Mouse (Mus musculus): ENCODE results near the gene Fars2. TPM values are rescaled to one million over a fixed set of nuclear protein-coding genes. Genes with fewer than 3 reads are reported as not detected.
A peak's percentile ranks its signal among the peaks of the same experiment; 100 is the strongest.
"Not testable (repeated sequence)": the region's sequence is repeated elsewhere in the genome, so short reads cannot be mapped to it uniquely, and the experiment has no call there.

The Fars2 gene
- polyA plus RNA-seq, 1 experiment from 2014 or later: 25.2 TPM

GRCm38 (mm10) chr13:36430420-36431114 lies 313.4 kb downstream of the Fars2 start:
- DNase-seq (ENCODE audit: low spot score): no peak
- Histone ChIP-seq H3K36me3 (no peaks in the 10 kb centered on the region), H3K9me3 (replicated peaks) (no peaks in the 10 kb centered on the region), H3K4me3 (no peak overlapping the region), H3K4me1 (peaks cover 5% of the 10 kb centered on the region), H3K27me3 (ENCODE audit: low read depth, poor library complexity, severe bottlenecking) (no peaks in the 10 kb centered on the region), H3K27ac (replicated peaks) (no peak overlapping the region)
- WGBS: 85% methylated on average over 6 of the region's 6 CpGs

- Histone ChIP-seq H3K27ac (replicated peaks) (no peak overlapping the region), H3K27me3 (ENCODE audit: low read depth, poor library complexity, severe bottlenecking) (no peaks in the 10 kb centered on the region), H3K36me3 (no peaks in the 10 kb centered on the region), H3K9me3 (replicated peaks) (no peaks in the 10 kb centered on the region), H3K4me3 (no peak overlapping the region), H3K4me1 (peaks cover 5% of the 10 kb centered on the region)
- 94% methylated on average over 8 of the region's 8 CpGs for WGBS
- no peak for DNase-seq (ENCODE audit: low spot score)
Observed at GRCm38 (mm10) chr13:36431974-36432518, 314.8 kb downstream of the Fars2 start.

GRCm38 (mm10) chr13:36444748-36445423 lies 327.7 kb downstream of the Fars2 start:
- DNase-seq (ENCODE audit: low spot score): no peak
- 67% methylated on average over 4 of the region's 4 CpGs for WGBS
- Histone ChIP-seq H3K27me3 (ENCODE audit: low read depth, poor library complexity, severe bottlenecking) (no peaks in the 10 kb centered on the region), H3K4me1 (0 out of 2 replicates have a peak, but pooled peaks cover 3% of the 10 kb centered on the region), H3K4me3 (no peak overlapping the region), H3K27ac (replicated peaks) (0 out of 2 replicates have a peak overlapping the region, but pooled peaks have one; percentile 17), H3K36me3 (no peaks in the 10 kb centered on the region), H3K9me3 (replicated peaks) (no peaks in the 10 kb centered on the region)

GRCm38 (mm10) chr13:36447947-36448346 lies 330.7 kb downstream of the Fars2 start:
- Histone ChIP-seq H3K36me3 (no peaks in the 10 kb centered on the region), H3K27me3 (ENCODE audit: low read depth, poor library complexity, severe bottlenecking) (no peaks in the 10 kb centered on the region), H3K4me1 (0 out of 2 replicates have a peak, but pooled peaks cover 3% of the 10 kb centered on the region), H3K4me3 (no peak overlapping the region), H3K27ac (replicated peaks) (no peak overlapping the region), H3K9me3 (replicated peaks) (no peaks in the 10 kb centered on the region)
- DNase-seq (ENCODE audit: low spot score): no peak
- 60% methylated on average over 4 of the region's 4 CpGs for WGBS

GRCm38 (mm10) chr13:36448565-36448964 lies 331.4 kb downstream of the Fars2 start:
- Histone ChIP-seq H3K27ac (replicated peaks) (no peak overlapping the region), H3K9me3 (replicated peaks) (no peaks in the 10 kb centered on the region), H3K4me1 (0 out of 2 replicates have a peak, but pooled peaks cover 3% of the 10 kb centered on the region), H3K27me3 (ENCODE audit: low read depth, poor library complexity, severe bottlenecking) (no peaks in the 10 kb centered on the region), H3K4me3 (no peak overlapping the region), H3K36me3 (no peaks in the 10 kb centered on the region)
- no peak for DNase-seq (ENCODE audit: low spot score)
- 90% methylated on average over 7 of the region's 7 CpGs for WGBS

GRCm38 (mm10) chr13:36451437-36451836 lies 334.2 kb downstream of the Fars2 start:
- Histone ChIP-seq H3K36me3 (no peaks in the 10 kb centered on the region), H3K27me3 (ENCODE audit: low read depth, poor library complexity, severe bottlenecking) (no peaks in the 10 kb centered on the region), H3K9me3 (replicated peaks) (no peaks in the 10 kb centered on the region), H3K4me3 (no peak overlapping the region), H3K4me1 (0 out of 2 replicates have a peak, but pooled peaks cover 3% of the 10 kb centered on the region), H3K27ac (replicated peaks) (no peak overlapping the region)
- DNase-seq (ENCODE audit: low spot score): no peak
- WGBS: 79% methylated on average over 3 of the region's 3 CpGs

- WGBS: 74% methylated on average over 3 of the region's 3 CpGs
- H3K9me3 ChIP-seq (replicated peaks): no peaks in the 10 kb centered on the region
- no peak overlapping the region for H3K27ac ChIP-seq (replicated peaks)
Observed at GRCm38 (mm10) chr13:36460473-36460872, 343.3 kb downstream of the Fars2 start.

GRCm38 (mm10) chr13:36463669-36464068 lies 346.5 kb downstream of the Fars2 start:
- Histone ChIP-seq H3K4me1 (peaks cover 10% of the 10 kb centered on the region), H3K4me3 (no peak overlapping the region), H3K27me3 (ENCODE audit: low read depth, poor library complexity, severe bottlenecking) (no peaks in the 10 kb centered on the region), H3K27ac (replicated peaks) (no peak overlapping the region), H3K36me3 (no peaks in the 10 kb centered on the region), H3K9me3 (replicated peaks) (no peaks in the 10 kb centered on the region)
- no peak for DNase-seq (ENCODE audit: low spot score)

More at GRCm38 (mm10) chr13:36460473-36460872, 343.3 kb downstream of the Fars2 start:
- DNase-seq (ENCODE audit: low spot score): no peak
- Histone ChIP-seq H3K4me3 (no peak overlapping the region), H3K36me3 (no peaks in the 10 kb centered on the region), H3K4me1 (peaks cover 10% of the 10 kb centered on the region), H3K27me3 (ENCODE audit: low read depth, poor library complexity, severe bottlenecking) (no peaks in the 10 kb centered on the region)

GRCm38 (mm10) chr13:36466076-36466475 lies 348.9 kb downstream of the Fars2 start:
- H3K27me3 ChIP-seq (ENCODE audit: low read depth, poor library complexity, severe bottlenecking); H3K4me3 ChIP-seq; H3K36me3 ChIP-seq; H3K4me1 ChIP-seq; H3K9me3 ChIP-seq (replicated peaks); DNase-seq (ENCODE audit: low spot score); H3K27ac ChIP-seq (replicated peaks): not testable (repeated sequence)
- 97% methylated on average over 3 of the region's 3 CpGs for WGBS

GRCm38 (mm10) chr13:36466515-36466921 lies 349.3 kb downstream of the Fars2 start:
- Histone ChIP-seq H3K4me1 (peaks cover 4% of the 10 kb centered on the region; the same call in 1 of the 2 replicates), H3K27me3 (ENCODE audit: low read depth, poor library complexity, severe bottlenecking) (no peaks in the 10 kb centered on the region), H3K9me3 (replicated peaks) (no peaks in the 10 kb centered on the region), H3K4me3 (no peak overlapping the region), H3K27ac (replicated peaks) (no peak overlapping the region), H3K36me3 (no peaks in the 10 kb centered on the region)
- DNase-seq (ENCODE audit: low spot score): no peak
- WGBS: 95% methylated on average over 5 of the region's 5 CpGs

- Histone ChIP-seq H3K9me3 (replicated peaks) (no peaks in the 10 kb centered on the region), H3K4me1 (peaks cover 4% of the 10 kb centered on the region; the same call in 1 of the 2 replicates), H3K27me3 (ENCODE audit: low read depth, poor library complexity, severe bottlenecking) (no peaks in the 10 kb centered on the region), H3K4me3 (no peak overlapping the region), H3K27ac (replicated peaks) (no peak overlapping the region), H3K36me3 (no peaks in the 10 kb centered on the region)
- DNase-seq (ENCODE audit: low spot score): no peak
- WGBS: 92% methylated on average over 2 of the region's 2 CpGs
Observed at GRCm38 (mm10) chr13:36467849-36468248, 350.6 kb downstream of the Fars2 start.

- H3K27ac ChIP-seq (replicated peaks): no peak overlapping the region
- H3K36me3 ChIP-seq: no peaks in the 10 kb centered on the region
- H3K9me3 ChIP-seq (replicated peaks): no peaks in the 10 kb centered on the region
- 88% methylated on average over 2 of the region's 2 CpGs for WGBS
- no peak overlapping the region for H3K4me3 ChIP-seq
- H3K27me3 ChIP-seq (ENCODE audit: low read depth, poor library complexity, severe bottlenecking): no peaks in the 10 kb centered on the region
- peaks cover 4% of the 10 kb centered on the region; the same call in 1 of the 2 replicates for H3K4me1 ChIP-seq
- DNase-seq (ENCODE audit: low spot score): no peak
Observed at GRCm38 (mm10) chr13:36468963-36469362, 351.8 kb downstream of the Fars2 start.

Measured in midbrain, embryonic 10.5 days (tissue).